Comparison of ENCODE assay signal across 20 mouse cellular contexts in the genomic region with DNA sequence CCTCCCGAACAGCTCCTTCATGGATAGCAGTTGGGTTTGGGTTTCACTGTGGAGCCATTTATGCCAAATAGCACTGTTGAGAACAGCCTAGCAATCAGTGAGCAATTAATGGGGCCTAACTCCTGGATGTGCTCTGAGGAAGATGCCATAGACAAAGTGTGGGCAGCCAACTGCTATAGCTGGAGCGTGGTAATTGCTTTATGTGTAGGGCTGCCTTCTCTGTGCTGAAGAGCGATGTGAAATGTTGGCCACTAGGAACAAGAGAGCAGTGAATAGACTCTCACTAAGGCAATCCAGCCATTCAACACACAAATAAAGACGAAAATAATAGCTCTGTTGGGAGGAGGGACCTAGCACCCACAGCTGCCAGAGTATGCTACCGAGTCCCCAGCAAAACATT.
DNase-seq lines count a peak whose midpoint lies in the region; ATAC-seq lines count a peak whose summit lies in the region.
"Had no signal": no experiment of that assay in that cellular context is flagged by ENCODE, and none has a peak within 500 bp of the region (broad histone marks: within the 10 kb centered on the region; RNA-seq: fewer than 3 reads in every experiment).

No protein-coding gene starts in this region.

- H3K9ac ChIP-seq in hindbrain, embryonic 14.5 days, result no peak overlapping the region
- no peak overlapping the region for H3K9ac ChIP-seq in neural tube, embryonic 11.5 days (ENCODE audit: low read length)
- no peak overlapping the region for H3K9ac ChIP-seq in neural tube, embryonic 12.5 days
- H3K9ac ChIP-seq: embryonic facial prominence, embryonic 15.5 days; limb, embryonic 13.5 days; liver, embryonic 13.5 days; lung, embryonic 14.5 days had no signal

- H3K36me3 ChIP-seq in hindbrain, embryonic 10.5 days, result no peaks in the 10 kb centered on the region
- H3K36me3 ChIP-seq in hindbrain, embryonic 14.5 days (replicated peaks; ENCODE audit: control insufficient read depth, insufficient read depth), result no peaks in the 10 kb centered on the region
- H3K36me3 ChIP-seq in neural tube, embryonic 11.5 days (ENCODE audit: control insufficient read depth, insufficient read depth, low read length), result no peaks in the 10 kb centered on the region
- H3K36me3 ChIP-seq in neural tube, embryonic 12.5 days, result no peaks in the 10 kb centered on the region
- H3K36me3 ChIP-seq: embryonic facial prominence, embryonic 15.5 days; heart, embryonic 10.5 days; limb, embryonic 13.5 days; liver, embryonic 13.5 days had no signal

- 60% methylated on average over 5 of the region's 5 CpGs for WGBS in hindbrain, embryonic 10.5 days
- 37% methylated on average over 5 of the region's 5 CpGs for WGBS in hindbrain, embryonic 14.5 days
- WGBS in neural tube, embryonic 11.5 days, result 29% methylated on average over 5 of the region's 5 CpGs
- 19% methylated on average over 5 of the region's 5 CpGs for WGBS in neural tube, embryonic 12.5 days

- no peak for DNase-seq in hindbrain, embryonic 10.5 days (ENCODE audit: low spot score)
- no peak for DNase-seq in hindbrain, embryonic 14.5 days (ENCODE audit: low spot score)
- DNase-seq in neural tube, embryonic 11.5 days (ENCODE audit: low spot score), result no peak
- DNase-seq in neural tube, embryonic 10.5 days (ENCODE audit: extremely low spot score, low spot score), result no peak
- DNase-seq in MN1 (ENCODE audit: low spot score), result no peak
- DNase-seq in right cerebral cortex, postnatal 25 days, result no peak
- DNase-seq: adrenal gland, postnatal 36 days; B cell, adult 2 months; kidney, adult 18-20 months; layer of hippocampus, postnatal 36 days; liver, embryonic 13.5 days; lung, embryonic 14.5 days; lung, postnatal 4 days; spleen, adult 18-20 months had no signal

- no peak overlapping the region for H3K4me2 ChIP-seq in hindbrain, embryonic 14.5 days (replicated peaks)
- no peak overlapping the region for H3K4me2 ChIP-seq in neural tube, embryonic 11.5 days (ENCODE audit: low read depth)
- no peak overlapping the region for H3K4me2 ChIP-seq in neural tube, embryonic 12.5 days (replicated peaks)
- H3K4me2 ChIP-seq: embryonic facial prominence, embryonic 15.5 days; limb, embryonic 13.5 days; liver, embryonic 13.5 days; lung, embryonic 14.5 days; midbrain, embryonic 11.5 days had no signal

- H3K4me1 ChIP-seq in hindbrain, embryonic 10.5 days (replicated peaks), result 0 out of 2 replicates have a peak, but pooled peaks cover 5% of the 10 kb centered on the region
- H3K4me1 ChIP-seq in hindbrain, embryonic 14.5 days (replicated peaks; ENCODE audit: control insufficient read depth, insufficient read depth, low read length), result no peaks in the 10 kb centered on the region
- no peaks in the 10 kb centered on the region for H3K4me1 ChIP-seq in neural tube, embryonic 11.5 days (ENCODE audit: control insufficient read depth, insufficient read depth, low read length)
- H3K4me1 ChIP-seq in neural tube, embryonic 12.5 days, result no peaks in the 10 kb centered on the region
- H3K4me1 ChIP-seq: embryonic facial prominence, embryonic 15.5 days; heart, embryonic 10.5 days; limb, embryonic 13.5 days; liver, embryonic 13.5 days had no signal

- H3K9me3 ChIP-seq in hindbrain, embryonic 10.5 days, result no peaks in the 10 kb centered on the region
- H3K9me3 ChIP-seq in hindbrain, embryonic 14.5 days (ENCODE audit: control insufficient read depth, low read length), result no peaks in the 10 kb centered on the region
- no peaks in the 10 kb centered on the region for H3K9me3 ChIP-seq in neural tube, embryonic 11.5 days (ENCODE audit: control insufficient read depth, low read length)
- no peaks in the 10 kb centered on the region for H3K9me3 ChIP-seq in neural tube, embryonic 12.5 days
- H3K9me3 ChIP-seq: embryonic facial prominence, embryonic 15.5 days; heart, embryonic 10.5 days; limb, embryonic 13.5 days; liver, embryonic 13.5 days had no signal

- ATAC-seq in hindbrain, embryonic 14.5 days (ENCODE audit: low FRiP score), result no peak
- ATAC-seq in neural tube, embryonic 11.5 days (ENCODE audit: insufficient read depth, low FRiP score, low TSS enrichment), result peak; percentile 73; the same call in 1 of the 2 replicates
- peak; percentile 63; the same call in 1 of the 2 replicates for ATAC-seq in neural tube, embryonic 12.5 days (ENCODE audit: low FRiP score, low read depth)

- H3K4me3 ChIP-seq in hindbrain, embryonic 10.5 days, result no peak overlapping the region
- no peak overlapping the region for H3K4me3 ChIP-seq in hindbrain, embryonic 14.5 days (replicated peaks; ENCODE audit: low read length)
- H3K4me3 ChIP-seq in neural tube, embryonic 11.5 days (ENCODE audit: low read depth, low read length), result no peak overlapping the region
- no peak overlapping the region for H3K4me3 ChIP-seq in neural tube, embryonic 12.5 days
- H3K4me3 ChIP-seq: embryonic facial prominence, embryonic 15.5 days; heart, embryonic 10.5 days; limb, embryonic 13.5 days; liver, embryonic 13.5 days had no signal

- peak overlapping the region; percentile 40; the same call in 1 of the 2 replicates for H3K27ac ChIP-seq in hindbrain, embryonic 10.5 days
- H3K27ac ChIP-seq in hindbrain, embryonic 14.5 days, result no peak overlapping the region
- H3K27ac ChIP-seq in neural tube, embryonic 11.5 days (ENCODE audit: low read depth, low read length), result no peak overlapping the region
- H3K27ac ChIP-seq in neural tube, embryonic 12.5 days, result no peak overlapping the region
- H3K27ac ChIP-seq: embryonic facial prominence, embryonic 15.5 days; heart, embryonic 10.5 days; kidney, postnatal 0 days; limb, embryonic 13.5 days; liver, embryonic 13.5 days had no signal

- H3K27me3 ChIP-seq in hindbrain, embryonic 10.5 days (ENCODE audit: insufficient read depth, poor library complexity, severe bottlenecking), result no peaks in the 10 kb centered on the region
- no peaks in the 10 kb centered on the region for H3K27me3 ChIP-seq in hindbrain, embryonic 14.5 days (ENCODE audit: control insufficient read depth, insufficient read depth, low read length)
- no peaks in the 10 kb centered on the region for H3K27me3 ChIP-seq in neural tube, embryonic 11.5 days (ENCODE audit: control insufficient read depth, insufficient read depth, low read length)
- no peaks in the 10 kb centered on the region for H3K27me3 ChIP-seq in neural tube, embryonic 12.5 days (replicated peaks)
- H3K27me3 ChIP-seq: embryonic facial prominence, embryonic 15.5 days; limb, embryonic 13.5 days; liver, embryonic 13.5 days had no signal
